Mouse (Mus musculus): Measurements from ENCODE around the gene Cacna1s. TPM values are rescaled to one million over a fixed set of nuclear protein-coding genes. Genes with fewer than 3 reads are reported as not detected.

The Cacna1s gene
- polyA plus RNA-seq, 1 experiment from 2014 or later, result not detected

DNA sequence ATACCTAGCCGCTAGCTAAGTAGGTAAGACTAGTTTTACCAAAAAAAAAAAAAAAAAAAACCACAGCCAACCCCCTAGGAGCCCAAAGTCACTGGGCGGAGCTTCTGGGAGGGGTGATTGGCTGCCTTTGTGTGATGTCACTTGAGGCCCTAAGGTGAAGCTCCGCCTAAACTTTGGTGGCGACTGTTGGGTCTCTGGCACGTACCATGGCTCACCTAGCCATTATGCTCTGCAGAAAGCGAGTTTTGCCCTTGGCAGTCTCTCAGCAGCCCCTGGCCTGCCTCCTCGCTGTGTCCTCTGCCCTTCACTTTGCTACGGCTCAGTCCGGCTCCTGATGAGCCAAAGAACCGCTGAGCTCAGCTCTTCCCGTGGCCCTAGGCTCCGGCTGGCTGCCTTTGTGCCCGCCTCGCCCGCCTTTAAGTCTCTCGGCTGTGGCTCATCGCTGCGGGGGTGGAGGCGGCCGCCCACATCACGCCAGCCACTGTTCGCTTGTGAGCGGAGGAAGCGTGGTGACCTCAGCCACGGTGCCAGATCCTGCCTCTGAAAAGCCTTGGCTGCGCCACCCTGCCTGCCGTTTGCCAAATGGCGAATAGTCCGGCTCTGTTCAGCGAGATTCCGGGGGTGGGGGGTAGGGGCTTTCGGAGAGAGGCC lies 87.6 kb downstream of the Cacna1s start:
- Histone ChIP-seq H3K27me3 (ENCODE audit: control insufficient read depth, insufficient read depth, low read length) (no peaks in the 10 kb centered on the region), H3K4me2 (ENCODE audit: low read length) (peak overlapping the region; percentile 72), H3K27ac (replicated peaks; ENCODE audit: low read depth, low read length) (peak overlapping the region; percentile 73), H3K36me3 (ENCODE audit: control insufficient read depth, insufficient read depth, low read length) (peaks cover 9% of the 10 kb centered on the region), H3K9me3 (ENCODE audit: control insufficient read depth, low read length) (no peaks in the 10 kb centered on the region), H3K9ac (replicated peaks; ENCODE audit: low read length) (peak overlapping the region; percentile 51), H3K4me3 (replicated peaks; ENCODE audit: low read depth, low read length) (peak overlapping the region; percentile 37), H3K4me1 (ENCODE audit: control insufficient read depth, insufficient read depth, low read length) (peaks cover 88% of the 10 kb centered on the region)
- WGBS, result 1% methylated on average over 32 of the region's 32 CpGs
- ATAC-seq (ENCODE audit: low FRiP score, low TSS enrichment) (peak; percentile 35; the same call in 1 of the 2 replicates), DNase-seq (peak; percentile 77)

DNA sequence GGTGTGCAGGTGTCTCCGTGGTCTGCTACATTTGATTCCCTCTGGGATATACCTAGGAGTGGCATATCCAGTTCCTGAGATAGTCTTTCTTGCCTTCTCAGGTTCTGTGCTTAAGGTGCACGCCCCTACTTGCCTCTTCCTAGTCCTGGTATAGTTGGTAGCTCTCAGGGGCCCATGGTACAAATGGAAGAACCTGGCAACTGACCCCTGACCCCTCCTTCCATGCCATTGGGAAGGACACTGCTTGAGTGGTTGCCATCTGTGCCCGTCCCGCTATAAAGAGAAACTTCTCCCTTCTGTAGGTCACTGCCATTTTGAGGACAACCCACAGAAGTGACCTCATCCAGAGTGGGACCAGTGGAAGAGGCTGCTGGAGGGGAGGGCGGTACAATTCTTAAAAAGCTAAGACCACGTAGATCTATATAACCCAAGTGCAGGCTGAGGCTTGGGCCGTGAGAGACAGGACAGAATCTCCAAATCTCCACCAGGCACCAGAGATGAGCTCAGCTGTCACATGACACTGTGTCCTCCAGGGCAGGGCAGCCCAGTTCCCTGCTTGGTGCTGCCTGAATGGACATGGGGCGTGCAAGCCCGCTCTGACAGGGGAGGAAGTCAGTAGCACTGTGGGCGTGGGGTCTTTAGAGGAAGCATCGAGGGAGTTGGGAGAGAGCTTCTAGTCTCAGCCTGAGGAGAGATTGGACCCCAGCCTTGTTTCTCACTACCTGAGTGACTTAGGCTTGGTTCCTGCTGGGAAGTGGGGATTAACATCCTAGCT lies 88.8 kb downstream of the Cacna1s start:
- Histone ChIP-seq H3K4me2 (ENCODE audit: low read length) (no peak overlapping the region), H3K4me1 (ENCODE audit: control insufficient read depth, insufficient read depth, low read length) (peaks cover 76% of the 10 kb centered on the region), H3K9me3 (ENCODE audit: control insufficient read depth, low read length) (no peaks in the 10 kb centered on the region), H3K36me3 (ENCODE audit: control insufficient read depth, insufficient read depth, low read length) (peaks cover 20% of the 10 kb centered on the region), H3K9ac (replicated peaks; ENCODE audit: low read length) (no peak overlapping the region; the same call in 1 of the 2 replicates), H3K4me3 (replicated peaks; ENCODE audit: low read depth, low read length) (no peak overlapping the region), H3K27me3 (ENCODE audit: control insufficient read depth, insufficient read depth, low read length) (no peaks in the 10 kb centered on the region), H3K27ac (replicated peaks; ENCODE audit: low read depth, low read length) (peak overlapping the region; percentile 39; the same call in 1 of the 2 replicates)
- ATAC-seq (ENCODE audit: low FRiP score, low TSS enrichment) (no peak), DNase-seq (no peak)
- 79% methylated on average over 11 of the region's 11 CpGs for WGBS

DNA sequence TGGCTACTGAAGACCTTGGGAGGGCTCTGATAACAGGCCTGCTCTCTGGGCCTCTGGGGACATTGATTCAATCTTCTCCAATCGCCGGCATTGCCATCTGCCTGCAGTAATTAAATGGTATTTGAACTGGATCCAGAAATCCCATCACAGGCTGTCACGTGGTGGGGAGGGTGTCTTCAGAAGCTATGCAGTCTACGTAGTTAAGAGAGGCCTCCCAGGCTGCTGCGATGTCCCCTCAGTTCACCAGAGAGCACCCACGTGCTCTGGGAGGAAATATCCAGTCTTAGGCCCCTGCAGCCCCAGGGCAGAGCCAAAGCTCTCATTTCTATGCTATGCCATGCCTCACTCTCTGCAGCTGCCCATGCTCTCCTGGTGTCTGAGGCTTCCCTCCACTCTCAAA lies 89.8 kb downstream of the Cacna1s start:
- WGBS, result 8% methylated on average over 6 of the region's 6 CpGs
- Histone ChIP-seq H3K4me3 (replicated peaks; ENCODE audit: low read depth, low read length) (no peak overlapping the region), H3K27ac (replicated peaks; ENCODE audit: low read depth, low read length) (peak overlapping the region; percentile 39; the same call in 1 of the 2 replicates), H3K36me3 (ENCODE audit: control insufficient read depth, insufficient read depth, low read length) (peaks cover 28% of the 10 kb centered on the region), H3K4me2 (ENCODE audit: low read length) (0 out of 2 replicates have a peak overlapping the region, but pooled peaks have one; percentile 1), H3K9ac (replicated peaks; ENCODE audit: low read length) (no peak overlapping the region), H3K27me3 (ENCODE audit: control insufficient read depth, insufficient read depth, low read length) (no peaks in the 10 kb centered on the region), H3K4me1 (ENCODE audit: control insufficient read depth, insufficient read depth, low read length) (peaks cover 66% of the 10 kb centered on the region), H3K9me3 (ENCODE audit: control insufficient read depth, low read length) (no peaks in the 10 kb centered on the region)
- ATAC-seq (ENCODE audit: low FRiP score, low TSS enrichment) (peak; percentile 62), DNase-seq (peak; percentile 83)

DNA sequence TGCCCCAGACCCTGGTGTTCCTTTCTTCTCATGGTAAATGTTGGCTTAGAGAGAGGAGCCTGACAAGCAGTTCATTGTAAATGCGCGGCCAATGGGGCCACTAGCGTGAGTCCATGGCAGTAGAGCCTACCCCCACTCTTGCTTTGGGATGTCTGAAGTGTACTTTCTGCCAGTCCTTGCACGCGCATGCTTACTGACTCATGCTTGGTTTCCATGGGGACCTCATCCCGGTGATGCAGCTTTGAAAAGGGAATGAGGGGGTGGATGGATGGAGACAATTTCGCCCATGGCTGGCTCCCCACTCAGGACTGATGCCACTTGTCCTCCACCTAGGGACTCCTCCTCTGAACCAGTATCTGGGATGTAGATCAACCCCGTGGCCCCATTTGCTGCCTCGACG lies 91.0 kb downstream of the Cacna1s start:
- no peak overlapping the region for H3K27ac ChIP-seq (replicated peaks; ENCODE audit: low read depth, low read length)
- no peak for ATAC-seq (ENCODE audit: low FRiP score, low TSS enrichment)
- H3K9ac ChIP-seq (replicated peaks; ENCODE audit: low read length), result no peak overlapping the region
- peaks cover 39% of the 10 kb centered on the region for H3K36me3 ChIP-seq (ENCODE audit: control insufficient read depth, insufficient read depth, low read length)
- no peak overlapping the region for H3K4me2 ChIP-seq (ENCODE audit: low read length)
- no peaks in the 10 kb centered on the region for H3K27me3 ChIP-seq (ENCODE audit: control insufficient read depth, insufficient read depth, low read length)
- 46% methylated on average over 10 of the region's 10 CpGs for WGBS
- peak; percentile 39 for DNase-seq
- H3K4me1 ChIP-seq (ENCODE audit: control insufficient read depth, insufficient read depth, low read length), result peaks cover 54% of the 10 kb centered on the region
- H3K9me3 ChIP-seq (ENCODE audit: control insufficient read depth, low read length), result no peaks in the 10 kb centered on the region
- H3K4me3 ChIP-seq (replicated peaks; ENCODE audit: low read depth, low read length), result no peak overlapping the region

DNA sequence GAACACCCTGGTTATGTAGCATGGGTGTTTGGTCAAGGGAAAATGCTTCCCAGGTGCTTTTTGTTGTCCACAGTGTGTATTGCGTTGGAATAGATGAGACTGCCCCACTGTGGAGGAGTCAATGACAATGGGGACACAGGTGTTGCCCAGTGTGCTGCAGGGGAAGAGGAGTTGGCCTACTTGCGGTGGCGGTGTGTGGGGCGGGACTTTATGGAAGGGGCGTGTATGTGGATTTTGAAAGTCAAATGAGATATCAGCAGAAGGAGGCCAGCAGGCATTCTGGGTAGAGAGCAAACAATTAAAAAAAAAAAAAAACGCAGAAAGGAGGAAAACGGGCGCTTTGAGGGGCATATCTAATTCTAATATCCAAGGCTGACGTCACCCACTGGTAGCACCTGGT lies 97.2 kb downstream of the Cacna1s start:
- Histone ChIP-seq H3K4me2 (ENCODE audit: low read length) (no peak overlapping the region), H3K36me3 (ENCODE audit: control insufficient read depth, insufficient read depth, low read length) (peaks cover 97% of the 10 kb centered on the region), H3K4me1 (ENCODE audit: control insufficient read depth, insufficient read depth, low read length) (no peaks in the 10 kb centered on the region), H3K4me3 (replicated peaks; ENCODE audit: low read depth, low read length) (no peak overlapping the region), H3K27me3 (ENCODE audit: control insufficient read depth, insufficient read depth, low read length) (no peaks in the 10 kb centered on the region), H3K9ac (replicated peaks; ENCODE audit: low read length) (no peak overlapping the region), H3K27ac (replicated peaks; ENCODE audit: low read depth, low read length) (no peak overlapping the region), H3K9me3 (ENCODE audit: control insufficient read depth, low read length) (no peaks in the 10 kb centered on the region)
- 81% methylated on average over 9 of the region's 9 CpGs for WGBS
- DNase-seq (no peak), ATAC-seq (ENCODE audit: low FRiP score, low TSS enrichment) (no peak)

DNA sequence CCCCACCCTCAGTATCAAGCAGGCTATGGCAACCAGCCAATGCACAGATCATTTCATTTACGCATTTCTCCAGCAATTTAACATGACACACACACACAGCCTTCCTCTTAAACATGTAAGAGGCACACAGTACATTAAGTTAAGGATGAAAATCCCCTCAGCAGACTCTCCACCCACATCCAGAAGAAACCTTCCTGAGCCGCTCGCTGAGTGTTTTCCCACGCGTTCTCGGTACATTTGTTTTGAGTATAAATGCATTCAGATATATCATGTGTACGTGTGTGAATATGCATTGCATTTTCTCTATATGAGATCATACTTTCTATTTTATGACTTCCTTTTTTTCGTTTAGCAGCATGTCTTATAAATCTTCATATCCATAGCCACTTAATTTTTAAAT lies 98.8 kb downstream of the Cacna1s start:
- Histone ChIP-seq H3K27me3 (ENCODE audit: control insufficient read depth, insufficient read depth, low read length) (no peaks in the 10 kb centered on the region), H3K9ac (replicated peaks; ENCODE audit: low read length) (no peak overlapping the region), H3K36me3 (ENCODE audit: control insufficient read depth, insufficient read depth, low read length) (peaks cover 98% of the 10 kb centered on the region), H3K9me3 (ENCODE audit: control insufficient read depth, low read length) (no peaks in the 10 kb centered on the region), H3K4me3 (replicated peaks; ENCODE audit: low read depth, low read length) (no peak overlapping the region), H3K4me2 (ENCODE audit: low read length) (no peak overlapping the region), H3K4me1 (ENCODE audit: control insufficient read depth, insufficient read depth, low read length) (no peaks in the 10 kb centered on the region), H3K27ac (replicated peaks; ENCODE audit: low read depth, low read length) (no peak overlapping the region)
- ATAC-seq (ENCODE audit: low FRiP score, low TSS enrichment) (no peak), DNase-seq (no peak)
- 94% methylated on average over 8 of the region's 8 CpGs for WGBS

DNA sequence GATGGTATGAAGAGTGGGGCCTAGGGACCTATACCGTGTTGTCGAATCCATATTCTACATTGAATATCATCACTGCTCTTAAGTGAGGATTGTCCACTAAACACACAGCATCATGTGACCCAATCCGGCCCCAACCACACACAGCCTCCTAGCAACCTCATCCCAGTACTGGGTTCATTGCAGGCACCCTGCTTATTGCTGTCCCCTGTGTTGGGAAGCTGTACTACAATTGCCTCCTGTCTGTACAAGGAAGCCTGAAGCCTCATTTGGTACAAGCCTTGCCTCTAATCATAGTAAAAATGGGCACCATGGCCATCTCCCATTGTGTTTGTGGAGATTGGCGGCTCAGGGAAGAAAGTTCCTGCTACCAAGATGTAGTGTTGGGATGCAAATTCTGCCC lies 103.8 kb downstream of the Cacna1s start:
- Histone ChIP-seq H3K27ac (replicated peaks; ENCODE audit: low read depth, low read length) (no peak overlapping the region), H3K4me2 (ENCODE audit: low read length) (no peak overlapping the region), H3K36me3 (ENCODE audit: control insufficient read depth, insufficient read depth, low read length) (peaks cover 98% of the 10 kb centered on the region), H3K9ac (replicated peaks; ENCODE audit: low read length) (no peak overlapping the region), H3K4me3 (replicated peaks; ENCODE audit: low read depth, low read length) (no peak overlapping the region), H3K9me3 (ENCODE audit: control insufficient read depth, low read length) (no peaks in the 10 kb centered on the region), H3K27me3 (ENCODE audit: control insufficient read depth, insufficient read depth, low read length) (no peaks in the 10 kb centered on the region), H3K4me1 (ENCODE audit: control insufficient read depth, insufficient read depth, low read length) (no peaks in the 10 kb centered on the region)
- WGBS, result 97% methylated on average over 4 of the region's 4 CpGs
- ATAC-seq (ENCODE audit: low FRiP score, low TSS enrichment), result no peak
- DNase-seq, result no peak

DNA sequence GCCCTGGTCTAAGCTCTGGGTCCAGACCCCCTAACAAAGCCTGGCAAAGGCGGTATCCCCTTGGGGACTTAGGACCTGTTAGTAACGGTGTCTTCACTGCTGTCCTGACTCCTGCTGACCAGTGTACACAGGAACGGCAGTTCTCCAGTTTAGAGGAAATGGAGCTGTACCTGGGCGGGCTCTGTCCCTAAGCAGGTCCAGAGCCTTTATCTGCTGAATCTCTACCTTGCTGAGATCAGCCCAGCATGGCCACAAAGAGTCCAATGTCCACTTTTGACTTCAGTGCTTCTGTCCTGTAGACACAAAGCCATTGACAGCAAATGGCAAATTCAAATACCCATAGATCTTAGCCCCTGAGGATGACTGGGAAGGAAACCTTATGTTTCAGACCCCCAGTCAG lies 104.4 kb downstream of the Cacna1s start:
- Histone ChIP-seq H3K4me3 (replicated peaks; ENCODE audit: low read depth, low read length) (no peak overlapping the region), H3K27ac (replicated peaks; ENCODE audit: low read depth, low read length) (no peak overlapping the region), H3K4me2 (ENCODE audit: low read length) (no peak overlapping the region), H3K36me3 (ENCODE audit: control insufficient read depth, insufficient read depth, low read length) (peaks cover 98% of the 10 kb centered on the region), H3K9me3 (ENCODE audit: control insufficient read depth, low read length) (no peaks in the 10 kb centered on the region), H3K4me1 (ENCODE audit: control insufficient read depth, insufficient read depth, low read length) (no peaks in the 10 kb centered on the region), H3K27me3 (ENCODE audit: control insufficient read depth, insufficient read depth, low read length) (no peaks in the 10 kb centered on the region), H3K9ac (replicated peaks; ENCODE audit: low read length) (no peak overlapping the region)
- DNase-seq (no peak), ATAC-seq (ENCODE audit: low FRiP score, low TSS enrichment) (no peak)
- WGBS, result 92% methylated on average over 4 of the region's 4 CpGs

DNA sequence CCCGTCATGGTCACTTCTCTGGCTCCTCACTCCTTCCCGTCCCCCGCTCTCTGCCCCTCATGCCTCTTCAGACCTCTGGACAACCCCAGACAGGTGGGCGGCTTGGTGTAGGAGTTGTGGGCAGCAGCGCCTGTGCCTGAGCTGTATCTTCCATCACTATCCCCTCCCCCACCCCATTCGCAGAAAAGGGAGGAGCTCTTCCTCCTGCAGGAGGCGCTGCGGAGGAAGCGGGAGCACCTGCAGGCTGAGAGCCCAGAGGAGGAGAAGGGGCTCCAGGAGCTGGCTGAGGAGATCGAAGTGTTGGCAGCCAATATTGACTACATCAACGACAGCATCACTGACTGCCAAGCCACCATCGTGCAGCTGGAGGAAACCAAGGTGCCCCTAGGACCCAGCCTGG lies 107.3 kb downstream of the Cacna1s start:
- H3K4me3 ChIP-seq (replicated peaks; ENCODE audit: low read depth, low read length), result no peak overlapping the region
- WGBS, result 47% methylated on average over 12 of the region's 12 CpGs
- H3K27ac ChIP-seq (replicated peaks; ENCODE audit: low read depth, low read length), result no peak overlapping the region
- H3K4me2 ChIP-seq (ENCODE audit: low read length), result no peak overlapping the region
- DNase-seq, result no peak
- no peak for ATAC-seq (ENCODE audit: low FRiP score, low TSS enrichment)
- H3K9ac ChIP-seq (replicated peaks; ENCODE audit: low read length), result no peak overlapping the region
- no peaks in the 10 kb centered on the region for H3K9me3 ChIP-seq (ENCODE audit: control insufficient read depth, low read length)
- H3K4me1 ChIP-seq (ENCODE audit: control insufficient read depth, insufficient read depth, low read length), result no peaks in the 10 kb centered on the region
- no peaks in the 10 kb centered on the region for H3K27me3 ChIP-seq (ENCODE audit: control insufficient read depth, insufficient read depth, low read length)
- peaks cover 98% of the 10 kb centered on the region for H3K36me3 ChIP-seq (ENCODE audit: control insufficient read depth, insufficient read depth, low read length)
